In the genomic region with DNA sequence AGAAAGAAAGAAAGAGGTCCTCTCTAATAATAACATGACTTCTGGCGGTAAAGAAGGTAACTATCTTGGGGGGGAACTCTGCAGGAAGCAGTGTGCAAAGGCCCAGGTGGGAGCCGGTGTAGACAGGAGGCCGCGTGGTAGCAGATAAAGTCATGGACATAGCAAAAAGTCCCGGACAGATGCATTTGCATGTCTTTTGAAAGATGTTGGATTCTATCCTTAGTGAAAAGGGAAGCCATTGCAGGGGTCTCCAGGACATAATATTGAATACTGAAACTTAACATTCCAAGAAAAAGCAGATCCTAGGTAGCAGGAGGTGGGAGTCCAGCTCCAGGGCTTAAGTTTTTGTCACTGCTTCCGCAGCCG, we compare ENCODE assay signal across 10 mouse cellular contexts. TPM values are rescaled to one million over a fixed set of nuclear protein-coding genes. Genes with fewer than 3 reads are reported as not detected.
DNase-seq lines count a peak whose midpoint lies in the region; ATAC-seq and TF ChIP-seq lines count a peak whose summit lies in the region.
"Had no signal": no experiment of that assay in that cellular context is flagged by ENCODE, and none has a peak within 500 bp of the region (broad histone marks: within the 10 kb centered on the region; RNA-seq: fewer than 3 reads in every experiment).

No protein-coding gene starts in this region.

- TF ChIP-seq CTCF in layer of hippocampus, adult 2 months (conservative IDR thresholded peaks at IDR 0.05), result no peak
- no peak for TF ChIP-seq CTCF in cortical plate, adult 2 months (IDR thresholded peaks at IDR 0.05; ENCODE audit: extremely low read depth, insufficient read depth, low read length)

- TF ChIP-seq POLR2A in cortical plate, adult 2 months (IDR thresholded peaks at IDR 0.05; ENCODE audit: extremely low read depth, insufficient read depth, low read length), result no peak

- 0 out of 2 replicates have a peak, but pooled peaks cover 21% of the 10 kb centered on the region for H3K36me3 ChIP-seq in hindbrain, embryonic 15.5 days
- H3K36me3 ChIP-seq in midbrain, embryonic 16.5 days (ENCODE audit: control insufficient read depth, insufficient read depth, low read length), result peaks cover 7% of the 10 kb centered on the region; the same call in 1 of the 2 replicates

- WGBS in hindbrain, embryonic 15.5 days, result 33% methylated on average over 7 of the region's 7 CpGs
- 35% methylated on average over 7 of the region's 7 CpGs for WGBS in midbrain, embryonic 16.5 days

- peak overlapping the region; percentile 79 for H3K4me2 ChIP-seq in hindbrain, embryonic 15.5 days
- peak overlapping the region; percentile 79 for H3K4me2 ChIP-seq in midbrain, embryonic 16.5 days (ENCODE audit: low read length)

- H3K9me3 ChIP-seq in hindbrain, embryonic 15.5 days, result no peaks in the 10 kb centered on the region
- H3K9me3 ChIP-seq in midbrain, embryonic 16.5 days (replicated peaks; ENCODE audit: control insufficient read depth, low read length, poor library complexity, severe bottlenecking), result no peaks in the 10 kb centered on the region

- peak overlapping the region; percentile 95 for H3K4me3 ChIP-seq in layer of hippocampus, adult 2 months
- peak overlapping the region; percentile 90 for H3K4me3 ChIP-seq in cortical plate, adult 2 months (ENCODE audit: insufficient read depth, low read length)
- peak overlapping the region; percentile 84 for H3K4me3 ChIP-seq in hindbrain, embryonic 15.5 days
- peak overlapping the region; percentile 90 for H3K4me3 ChIP-seq in midbrain, embryonic 16.5 days (ENCODE audit: low read depth, low read length)

- H3K9ac ChIP-seq in hindbrain, embryonic 15.5 days, result peak overlapping the region; percentile 86
- peak overlapping the region; percentile 91 for H3K9ac ChIP-seq in midbrain, embryonic 16.5 days (ENCODE audit: low read depth, low read length)

- H3K27ac ChIP-seq in layer of hippocampus, adult 2 months, result peak overlapping the region; percentile 98
- peak overlapping the region; percentile 17; the same call in 1 of the 2 replicates for H3K27ac ChIP-seq in cortical plate, adult 2 months (ENCODE audit: insufficient read depth, low read length)
- H3K27ac ChIP-seq in hindbrain, embryonic 15.5 days (replicated peaks), result peak overlapping the region; percentile 90
- peak overlapping the region; percentile 89 for H3K27ac ChIP-seq in midbrain, embryonic 16.5 days (ENCODE audit: low read length)

- ATAC-seq in hindbrain, embryonic 15.5 days (ENCODE audit: low FRiP score, low read depth), result no peak
- peak; percentile 2; the same call in 1 of the 2 replicates for ATAC-seq in midbrain, embryonic 16.5 days

- DNase-seq in layer of hippocampus, adult 2 months (ENCODE audit: low spot score in 2 of 2), result no peak
- DNase-seq in layer of hippocampus, postnatal 36 days, result no peak
- no peak for DNase-seq in adrenal gland, adult (ENCODE audit: inconsistent age in 2 of 2, low spot score in 1 of 2)
- DNase-seq in Muller cell, postnatal 12 days (ENCODE audit: inconsistent ontology term), result no peak
- DNase-seq in kidney, postnatal 14 days, result no peak

- 0 out of 2 replicates have a peak, but pooled peaks cover 2% of the 10 kb centered on the region for H3K4me1 ChIP-seq in cortical plate, adult 2 months (ENCODE audit: control insufficient read depth, insufficient read depth, low read length)
- H3K4me1 ChIP-seq in hindbrain, embryonic 15.5 days (replicated peaks), result peaks cover 23% of the 10 kb centered on the region
- peaks cover 17% of the 10 kb centered on the region for H3K4me1 ChIP-seq in midbrain, embryonic 16.5 days (ENCODE audit: control insufficient read depth, insufficient read depth, low read length)

- H3K27me3 ChIP-seq in hindbrain, embryonic 15.5 days, result no peaks in the 10 kb centered on the region
- H3K27me3 ChIP-seq in midbrain, embryonic 16.5 days (ENCODE audit: control insufficient read depth, insufficient read depth, low read depth, low read length), result no peaks in the 10 kb centered on the region

RNA-seq across cellular contexts. Expression of gene Mfsd5, which starts 0.5 kb away (rescaled TPM):
- 10 to 100 TPM; 34.2 to 40.9 TPM for total RNA-seq in layer of hippocampus, adult 2 months (2021)
- total RNA-seq in layer of hippocampus, postnatal 36 days (2021), result 10 to 100 TPM; 33.9 to 37.3 TPM
- polyA plus RNA-seq in cortical plate, adult 2 months (2012; rRNA removed), result 54.0 and 55.5 TPM in 2 replicates
- polyA plus RNA-seq in hindbrain, embryonic 15.5 days (2015; fragmentation: Nextera tagmentation; extraction: Ambion mirVana), result 59.7 and 63.5 TPM in 2 replicates
- 58.7 and 59.8 TPM in 2 replicates for polyA plus RNA-seq in midbrain, embryonic 16.5 days (2015; fragmentation: Nextera tagmentation; extraction: Ambion mirVana)

RNA-seq across cellular contexts. Expression of gene Gm9918, which starts 8.3 kb away (rescaled TPM):
- total RNA-seq in layer of hippocampus, adult 2 months (2021), result not detected
- total RNA-seq in layer of hippocampus, postnatal 36 days (2021), result not detected
- 0.04 and 0.15 TPM in 2 replicates for polyA plus RNA-seq in cortical plate, adult 2 months (2012; rRNA removed)
- 0.06 and 0.07 TPM in 2 replicates for polyA plus RNA-seq in hindbrain, embryonic 15.5 days (2015; fragmentation: Nextera tagmentation; extraction: Ambion mirVana)
- not detected in 2 replicates for polyA plus RNA-seq in midbrain, embryonic 16.5 days (2015; fragmentation: Nextera tagmentation; extraction: Ambion mirVana)
- total RNA-seq: adrenal gland, postnatal 14 days had no signal
- polyA plus RNA-seq: large intestine, adult 2 months had no signal

RNA-seq across cellular contexts. Expression of gene Espl1, which starts 17.4 kb away (rescaled TPM):
- total RNA-seq in layer of hippocampus, adult 2 months (2021), result 1 to 10 TPM; 1.7 to 2.1 TPM
- total RNA-seq in layer of hippocampus, postnatal 36 days (2021), result 1 to 10 TPM; 1.4 to 1.8 TPM
- 0.52 and 1.6 TPM in 2 replicates for polyA plus RNA-seq in cortical plate, adult 2 months (2012; rRNA removed)
- polyA plus RNA-seq in hindbrain, embryonic 15.5 days (2015; fragmentation: Nextera tagmentation; extraction: Ambion mirVana), result 4.4 and 6.7 TPM in 2 replicates
- polyA plus RNA-seq in midbrain, embryonic 16.5 days (2015; fragmentation: Nextera tagmentation; extraction: Ambion mirVana), result 4.0 and 4.7 TPM in 2 replicates

RNA-seq across cellular contexts. Expression of gene Rarg, which starts 21.4 kb away (rescaled TPM):
- 10 to 100 TPM; 12.2 to 14.1 TPM for total RNA-seq in layer of hippocampus, adult 2 months (2021)
- total RNA-seq in layer of hippocampus, postnatal 36 days (2021), result 1 to 10 TPM; 8.3 to 10.0 TPM
- polyA plus RNA-seq in cortical plate, adult 2 months (2012; rRNA removed), result 11.3 and 12.3 TPM in 2 replicates
- polyA plus RNA-seq in hindbrain, embryonic 15.5 days (2015; fragmentation: Nextera tagmentation; extraction: Ambion mirVana), result 5.8 and 6.3 TPM in 2 replicates
- polyA plus RNA-seq in midbrain, embryonic 16.5 days (2015; fragmentation: Nextera tagmentation; extraction: Ambion mirVana), result 4.1 and 6.0 TPM in 2 replicates

RNA-seq across cellular contexts. Expression of gene Itgb7, which starts 47.0 kb away (rescaled TPM):
- 1 to 10 TPM; 1.0 to 3.9 TPM for total RNA-seq in layer of hippocampus, adult 2 months (2021)
- total RNA-seq in layer of hippocampus, postnatal 36 days (2021), result 1 to 10 TPM; 1.8 to 2.2 TPM
- 0.86 and 1.5 TPM in 2 replicates for polyA plus RNA-seq in cortical plate, adult 2 months (2012; rRNA removed)
- polyA plus RNA-seq in hindbrain, embryonic 15.5 days (2015; fragmentation: Nextera tagmentation; extraction: Ambion mirVana), result 1.1 and 1.2 TPM in 2 replicates
- polyA plus RNA-seq in midbrain, embryonic 16.5 days (2015; fragmentation: Nextera tagmentation; extraction: Ambion mirVana), result 0.43 and 0.80 TPM in 2 replicates

Comparison
In these comparisons a context has a peak if more than half of its experiments do, and no peak if none do; other contexts are left out.
1. H3K27ac ChIP-seq: peak in every context shown above with its lines; median percentile 98 in layer of hippocampus, adult 2 months; 90 in hindbrain, embryonic 15.5 days; 89 in midbrain, embryonic 16.5 days; 17 in cortical plate, adult 2 months.